Mouse (Mus musculus) left cerebral cortex, postnatal 14 days (tissue): ENCODE data around the gene Defb5. TPM values are rescaled to one million over a fixed set of nuclear protein-coding genes. Genes with fewer than 3 reads are reported as not detected.
"Not testable (repeated sequence)": the region's sequence is repeated elsewhere in the genome, so short reads cannot be mapped to it uniquely, and the experiment has no call there.

Source experiments
- DNase-seq, 2 experiments: peaks; one replicate each; pipeline ENCODE4 v3.0.0; 2021 to 2022; ENCODE audit warnings: low spot score in 2 of 2, mixed read lengths in 1 of 2
- intact Hi-C: fragments of 180-260 bp; cut with DNase I; formaldehyde crosslinking; loops from one replicate; pipeline ENCODE4 v1.15.1; 2025
- long read RNA-seq, 2 experiments: library from polyadenylated mRNA; stranded (forward); transcript quantifications; one replicate each; pipeline ENCODE4 v2.0.0; 2021
- total RNA-seq, 2 experiments: library from RNA; stranded (reverse); gene quantifications; 2 replicates each; pipeline ENCODE4 v1.2.3; 2021

Gene Defb5
- total RNA-seq, result not detected
- long read RNA-seq, experiment 1, result 0 reads
- long read RNA-seq, experiment 2, result 0 reads

DNA sequence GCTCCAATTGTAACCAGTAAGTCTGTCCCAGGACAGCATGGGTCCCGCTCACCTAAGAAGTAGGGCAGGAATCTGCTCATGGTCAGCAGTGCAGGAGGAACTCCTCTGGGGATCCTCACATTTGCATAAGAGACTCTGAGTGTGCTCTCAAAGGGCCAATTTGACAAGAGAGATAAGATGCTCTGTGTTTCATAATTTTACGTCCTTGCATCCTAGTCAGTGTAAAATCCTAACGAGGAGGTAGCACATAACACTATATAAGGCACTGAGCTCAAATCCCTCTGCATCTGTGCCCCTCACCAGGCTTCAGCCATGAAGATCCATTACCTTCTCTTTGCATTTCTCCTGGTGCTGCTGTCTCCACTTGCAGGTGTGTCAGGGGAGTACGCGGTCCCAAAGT lies at the start of gene Defb5:
Gene Defb5, plus strand, starts transcription at position 301 of the 400 bp plus-strand sequence.
- intact Hi-C loops, result loop anchor here (5.0 kb wide), 1 partner anchor 55 kb away; no protein-coding TSS in a partner anchor
- DNase-seq, result no peak

DNA sequence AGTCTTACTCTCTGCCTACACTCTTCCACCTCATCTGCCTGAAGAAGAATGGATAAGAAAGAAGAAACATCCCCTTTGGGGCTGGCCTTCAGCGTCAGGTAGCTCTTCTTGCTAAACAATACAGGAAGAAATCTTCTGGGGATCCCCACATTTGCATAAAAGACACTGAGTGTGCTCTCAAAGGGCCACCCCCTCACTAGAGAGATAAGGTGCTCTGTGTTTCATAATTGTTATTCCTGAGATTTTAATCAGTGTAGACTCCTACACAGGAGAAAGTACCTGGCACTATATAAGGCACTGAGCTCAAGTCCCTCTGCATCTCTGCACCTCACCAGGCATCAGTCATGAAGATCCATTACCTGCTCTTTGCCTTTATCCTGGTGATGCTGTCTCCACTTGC lies 22.2 kb upstream of the Defb5 start, which contains the start of gene Defb6:
Gene Defb6, plus strand, starts transcription at position 318 of the 400 bp plus-strand sequence.
- DNase-seq, result no peak
- intact Hi-C loops, result no loop called here

DNA sequence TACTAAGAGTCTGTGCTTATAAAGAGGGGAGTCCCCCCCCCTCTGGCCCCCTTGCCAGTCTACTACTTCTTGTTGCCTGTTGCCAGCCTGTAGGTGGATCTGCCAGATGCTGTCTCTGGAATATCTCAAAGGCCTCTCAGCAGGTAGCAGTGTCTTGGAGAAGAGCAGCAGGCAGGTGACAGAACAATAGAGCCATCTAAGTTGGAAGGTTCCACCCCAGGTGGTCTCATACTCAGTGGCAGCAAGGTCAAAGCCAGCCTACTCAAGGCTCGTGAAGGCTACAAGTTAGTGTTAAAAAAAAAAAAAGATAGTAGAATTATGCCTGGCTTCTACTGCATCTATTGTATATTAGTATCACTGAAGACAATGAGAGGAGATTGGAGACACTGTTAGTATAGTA lies 9.3 kb upstream of the Defb5 start:
- no peak for DNase-seq
- intact Hi-C loops, result no loop called here

DNA sequence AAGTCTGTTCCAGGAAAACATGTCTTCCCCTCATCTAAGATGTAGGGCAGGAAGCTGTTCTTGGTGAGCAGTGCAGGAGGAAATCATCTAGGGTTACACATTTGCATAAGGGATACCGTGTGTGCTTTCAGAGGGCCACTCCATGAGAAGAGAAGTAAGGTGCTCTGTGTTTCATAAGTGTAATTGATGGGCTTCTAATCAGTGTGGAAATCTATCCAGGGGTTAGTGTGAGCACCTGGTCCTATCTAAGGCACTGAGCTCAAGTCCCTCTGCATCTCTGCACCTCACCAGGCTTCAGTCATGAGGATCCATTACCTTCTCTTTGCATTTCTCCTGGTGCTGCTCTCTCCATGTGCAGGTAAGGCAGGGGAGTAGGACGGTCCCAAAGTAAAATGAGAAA lies 7.8 kb upstream of the Defb5 start, which contains the start of gene Defb46:
Gene Defb46, plus strand, starts transcription at position 301 of the 400 bp plus-strand sequence.
- DNase-seq, result no peak

DNA sequence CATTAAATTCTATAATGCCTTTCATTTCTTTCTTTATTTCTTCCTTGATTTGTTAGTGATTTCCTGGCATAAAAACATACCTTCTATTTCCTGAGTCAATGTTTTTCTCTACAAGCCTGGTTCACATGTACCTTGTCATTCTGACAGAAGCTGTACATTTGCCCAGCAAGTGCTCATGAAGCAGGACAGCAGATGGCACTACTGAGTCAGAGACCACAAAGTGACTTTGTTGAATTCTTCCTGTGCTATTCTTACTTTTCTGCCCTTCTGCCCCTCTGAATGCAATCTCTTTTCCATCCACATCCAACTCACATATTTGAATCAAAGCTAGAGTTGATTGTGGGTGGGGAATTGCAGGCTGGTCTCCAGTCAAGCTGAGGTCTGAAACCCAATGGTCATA lies 10.8 kb downstream of the Defb5 start:
- no peak for DNase-seq
- intact Hi-C loops, result no loop called here

More for the DNA sequence above, 7.8 kb upstream of the Defb5 start, which contains the start of gene Defb46:
- intact Hi-C loops, result no loop called here

DNA sequence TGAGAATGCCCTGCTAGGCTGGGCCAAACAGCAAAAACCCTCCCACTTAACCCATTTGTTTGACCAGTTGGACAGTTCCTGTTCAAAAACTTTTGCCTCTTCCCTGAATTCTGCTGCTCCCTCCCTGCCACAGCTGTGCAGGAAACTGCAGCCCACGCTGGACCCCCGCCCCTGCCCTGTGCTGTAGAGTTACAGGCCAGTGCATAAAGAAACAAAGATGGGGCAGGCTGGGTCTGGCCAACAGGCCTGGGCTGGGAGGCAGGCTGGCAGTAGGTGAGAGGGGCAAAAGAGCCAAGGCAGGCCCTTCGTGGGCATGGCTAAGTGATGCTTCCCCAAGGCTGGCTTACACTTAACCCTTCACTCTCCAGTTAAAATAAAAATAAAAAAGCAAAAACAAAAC lies 12.3 kb downstream of the Defb5 start:
- DNase-seq, result no peak
- intact Hi-C loops, result no loop called here

DNA sequence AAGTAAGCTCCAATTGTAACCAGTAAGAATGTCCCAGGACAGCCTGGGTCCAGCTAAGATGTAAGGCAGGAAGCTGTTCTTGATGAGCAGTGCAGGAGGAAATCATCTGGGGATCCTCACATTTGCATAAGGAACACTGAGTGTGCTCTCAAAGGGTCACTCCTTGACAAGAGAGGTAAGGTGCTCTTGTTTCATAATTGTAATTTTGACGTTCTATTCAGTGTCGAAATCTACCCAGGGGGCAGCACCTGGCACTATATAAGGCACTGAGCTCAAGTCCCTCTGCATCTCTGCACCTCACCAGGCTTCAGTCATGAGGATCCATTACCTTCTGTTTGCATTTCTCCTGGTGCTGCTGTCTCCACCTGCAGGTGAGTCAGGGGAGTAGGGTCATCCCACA lies 45.7 kb downstream of the Defb5 start, which contains the start of gene Defb3:
Gene Defb3, plus strand, starts transcription at position 301 of the 400 bp plus-strand sequence.
- DNase-seq, intact Hi-C loops: not testable (repeated sequence)

DNA sequence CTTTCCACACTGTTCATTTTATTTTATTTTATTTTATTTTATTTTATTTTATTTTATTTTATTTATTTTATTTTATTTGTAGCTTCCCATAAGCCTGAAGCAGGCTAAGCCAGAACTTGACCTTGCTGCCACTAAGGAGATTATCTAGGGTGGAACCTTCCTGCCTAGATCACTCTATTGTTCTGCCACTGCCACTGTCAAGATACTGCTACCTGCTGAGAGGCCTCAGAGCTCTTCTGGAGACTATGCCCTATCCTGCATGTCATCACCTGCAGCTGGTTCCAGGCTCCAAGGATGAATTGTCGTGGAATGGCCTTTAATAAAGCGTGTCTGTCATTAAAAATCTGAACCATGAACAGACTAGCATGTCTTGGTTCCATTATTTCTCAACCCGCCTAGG lies 51.0 kb downstream of the Defb5 start:
- intact Hi-C loops, DNase-seq: not testable (repeated sequence)

Other genes starting within 250 kb of the Defb5 start
- gene Defb38, start 221.0 kb upstream of the Defb5 start, total RNA-seq, result not detected
- not detected for gene Defb39, start 182.8 kb upstream of the Defb5 start, total RNA-seq
- not detected for gene Defb12, start 132.7 kb upstream of the Defb5 start, total RNA-seq
- not detected for gene Defb34, start 123.8 kb upstream of the Defb5 start, total RNA-seq
- gene Gm45826, start 106.8 kb upstream of the Defb5 start, total RNA-seq, result not detected
- not detected for gene Defb14, start 53.2 kb upstream of the Defb5 start, total RNA-seq
- gene Defb4, start 48.9 kb upstream of the Defb5 start, total RNA-seq, result not detected
- not detected for gene Defb6, start 22.1 kb upstream of the Defb5 start, total RNA-seq
- gene Defb46, start 7.7 kb upstream of the Defb5 start, total RNA-seq, result not detected
- gene Defb3, start 45.8 kb downstream of the Defb5 start, total RNA-seq, result not detected
- gene Defb8, start 200.0 kb downstream of the Defb5 start, total RNA-seq, result not detected
- not detected for gene Defb7, start 247.5 kb downstream of the Defb5 start, total RNA-seq